Mouse (Mus musculus): ENCODE measurements at regions not wholly inside any gene's neighbourhood (a gene's known extent, or its start where the extent isn't known, plus 50 kb on each side); places are given as distances from the start of the nearest gene placed in this dataset.

- TF ChIP-seq CTCF (IDR thresholded peaks at IDR 0.05; ENCODE audit: borderline replicate concordance, extremely low read depth, insufficient read depth, insufficient read length) (no peak), POLR2A (IDR thresholded peaks at IDR 0.05; ENCODE audit: borderline replicate concordance, extremely low read depth, insufficient read depth, insufficient read length, poor library complexity, severe bottlenecking) (no peak)
Measured at GRCm38 (mm10) chr3:50816479-50816878, 373.1 kb upstream of the Slc7a11 start.

Data from brain, embryonic 14.5 days (tissue).